Mouse (Mus musculus): ENCODE results near the gene Tango2. TPM values are rescaled to one million over a fixed set of nuclear protein-coding genes. Genes with fewer than 3 reads are reported as not detected.

The Tango2 gene
- polyA plus RNA-seq, 1 experiment: 22.2 TPM

DNA sequence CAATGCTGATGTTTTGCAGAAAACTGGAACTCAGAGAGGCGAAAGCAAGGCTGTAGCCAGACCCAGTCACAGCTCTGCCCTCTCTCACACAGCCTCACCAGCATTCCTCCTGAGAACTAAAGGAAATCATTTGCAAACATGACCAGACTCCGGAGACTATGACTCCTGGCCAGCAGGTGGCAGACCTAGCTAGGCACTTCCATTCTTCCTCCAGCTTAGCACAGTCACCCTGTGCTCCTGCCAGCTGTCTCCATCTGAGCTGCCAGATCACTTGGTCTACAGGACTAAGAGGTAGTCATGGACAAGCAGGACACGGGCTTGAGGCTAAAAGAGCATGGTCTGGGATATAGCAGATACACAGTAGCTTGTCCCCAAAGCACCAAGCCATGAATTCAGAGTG is 2.7 kb downstream of the Tango2 start:
- Histone ChIP-seq H3K36me3 (ENCODE audit: control insufficient read depth, insufficient read depth) (no peaks in the 10 kb centered on the region), H3K4me3 (no peak overlapping the region), H3K79me2 (ENCODE audit: control insufficient read depth, insufficient read depth) (peaks cover 4% of the 10 kb centered on the region), H3ac (ENCODE audit: control insufficient read depth, insufficient read length) (no peak overlapping the region), H3K4me2 (ENCODE audit: low read depth) (no peak overlapping the region), H3K27me3 (ENCODE audit: control insufficient read depth, insufficient read depth, insufficient read length) (peaks cover 7% of the 10 kb centered on the region)
- peak in 1 of 3 experiments; percentile 67 for TF ChIP-seq MYOD1 (IDR thresholded peaks at IDR 0.05; ENCODE audit: control insufficient read depth in 1 of 3, insufficient read length in 2 of 3, low read depth in 2 of 3)
- TF ChIP-seq TCF12 (IDR thresholded peaks at IDR 0.05; ENCODE audit: insufficient read depth, poor library complexity, severe bottlenecking): no peak
- no peak for TF ChIP-seq CEBPB (IDR thresholded peaks at IDR 0.05; ENCODE audit: insufficient read depth, poor library complexity, severe bottlenecking)
- no peak for TF ChIP-seq E2F4 (IDR thresholded peaks at IDR 0.05; ENCODE audit: insufficient read depth)
- TF ChIP-seq POLR2AphosphoS2 (IDR thresholded peaks at IDR 0.05; ENCODE audit: insufficient read length, low read depth): no peak
- TF ChIP-seq POLR2A (IDR thresholded peaks at IDR 0.05; ENCODE audit: insufficient read length, low read depth): no peak
- TF ChIP-seq REST (IDR thresholded peaks at IDR 0.05; ENCODE audit: insufficient read depth, insufficient read length): no peak
- TF ChIP-seq SRF (IDR thresholded peaks at IDR 0.05; ENCODE audit: control insufficient read depth, insufficient read length, low read depth): no peak
- peak in 2 of 3 experiments; percentile 30 to 72 for TF ChIP-seq MYOG (IDR thresholded peaks at IDR 0.05; ENCODE audit: control insufficient read depth in 1 of 3, insufficient read depth in 1 of 3, insufficient read length in 2 of 3, low read depth in 2 of 3)
- no peak for TF ChIP-seq TCF3 (IDR thresholded peaks at IDR 0.05; ENCODE audit: insufficient read length, low read depth)
- no peak for TF ChIP-seq MAX (IDR thresholded peaks at IDR 0.05; ENCODE audit: low read depth)
- no peak for TF ChIP-seq USF1 (IDR thresholded peaks at IDR 0.05; ENCODE audit: low read depth)

DNA sequence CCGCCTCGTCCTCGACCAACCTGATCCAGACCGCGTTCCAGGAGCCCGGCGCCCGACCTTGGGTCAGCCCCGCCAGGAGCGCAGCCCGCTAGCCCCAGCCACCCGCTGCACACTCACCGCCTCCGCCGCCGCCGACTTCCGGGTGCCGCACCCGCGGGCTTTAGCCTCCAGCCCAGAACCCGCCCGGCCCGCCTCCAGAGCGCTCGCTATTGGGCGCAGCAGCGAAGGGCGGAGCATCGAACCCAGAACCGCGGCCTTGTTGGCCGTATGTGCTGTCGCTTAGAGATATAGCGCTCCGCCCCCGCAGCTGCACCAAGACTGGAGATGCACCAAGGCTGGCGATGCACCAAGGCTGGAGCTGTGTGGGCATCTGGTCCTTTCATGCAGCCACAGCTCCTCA is 4.1 kb downstream of the Tango2 start:
- Histone ChIP-seq H3K4me3 (peak overlapping the region; percentile 48), H3K36me3 (ENCODE audit: control insufficient read depth, insufficient read depth) (no peaks in the 10 kb centered on the region), H3K79me2 (ENCODE audit: control insufficient read depth, insufficient read depth) (peaks cover 4% of the 10 kb centered on the region), H3ac (ENCODE audit: control insufficient read depth, insufficient read length) (peak overlapping the region; percentile 20), H3K27me3 (ENCODE audit: control insufficient read depth, insufficient read depth, insufficient read length) (no peaks in the 10 kb centered on the region), H3K4me2 (ENCODE audit: low read depth) (peak overlapping the region; percentile 91)
- no peak for TF ChIP-seq REST (IDR thresholded peaks at IDR 0.05; ENCODE audit: insufficient read depth, insufficient read length)
- peak; percentile 53 for TF ChIP-seq SRF (IDR thresholded peaks at IDR 0.05; ENCODE audit: control insufficient read depth, insufficient read length, low read depth)
- TF ChIP-seq POLR2A (IDR thresholded peaks at IDR 0.05; ENCODE audit: insufficient read length, low read depth): peak; percentile 83
- peak; percentile 68 for TF ChIP-seq POLR2AphosphoS2 (IDR thresholded peaks at IDR 0.05; ENCODE audit: insufficient read length, low read depth)
- TF ChIP-seq E2F4 (IDR thresholded peaks at IDR 0.05; ENCODE audit: insufficient read depth): no peak
- TF ChIP-seq MYOG (IDR thresholded peaks at IDR 0.05; ENCODE audit: control insufficient read depth in 1 of 3, insufficient read depth in 1 of 3, insufficient read length in 2 of 3, low read depth in 2 of 3): peak in 1 of 3 experiments; percentile 36
- no peak for TF ChIP-seq MAX (IDR thresholded peaks at IDR 0.05; ENCODE audit: low read depth)
- no peak for TF ChIP-seq CEBPB (IDR thresholded peaks at IDR 0.05; ENCODE audit: insufficient read depth, poor library complexity, severe bottlenecking)
- TF ChIP-seq USF1 (IDR thresholded peaks at IDR 0.05; ENCODE audit: low read depth): no peak
- peak in 1 of 3 experiments; percentile 48 for TF ChIP-seq MYOD1 (IDR thresholded peaks at IDR 0.05; ENCODE audit: control insufficient read depth in 1 of 3, insufficient read length in 2 of 3, low read depth in 2 of 3)
- TF ChIP-seq TCF12 (IDR thresholded peaks at IDR 0.05; ENCODE audit: insufficient read depth, poor library complexity, severe bottlenecking): no peak

DNA sequence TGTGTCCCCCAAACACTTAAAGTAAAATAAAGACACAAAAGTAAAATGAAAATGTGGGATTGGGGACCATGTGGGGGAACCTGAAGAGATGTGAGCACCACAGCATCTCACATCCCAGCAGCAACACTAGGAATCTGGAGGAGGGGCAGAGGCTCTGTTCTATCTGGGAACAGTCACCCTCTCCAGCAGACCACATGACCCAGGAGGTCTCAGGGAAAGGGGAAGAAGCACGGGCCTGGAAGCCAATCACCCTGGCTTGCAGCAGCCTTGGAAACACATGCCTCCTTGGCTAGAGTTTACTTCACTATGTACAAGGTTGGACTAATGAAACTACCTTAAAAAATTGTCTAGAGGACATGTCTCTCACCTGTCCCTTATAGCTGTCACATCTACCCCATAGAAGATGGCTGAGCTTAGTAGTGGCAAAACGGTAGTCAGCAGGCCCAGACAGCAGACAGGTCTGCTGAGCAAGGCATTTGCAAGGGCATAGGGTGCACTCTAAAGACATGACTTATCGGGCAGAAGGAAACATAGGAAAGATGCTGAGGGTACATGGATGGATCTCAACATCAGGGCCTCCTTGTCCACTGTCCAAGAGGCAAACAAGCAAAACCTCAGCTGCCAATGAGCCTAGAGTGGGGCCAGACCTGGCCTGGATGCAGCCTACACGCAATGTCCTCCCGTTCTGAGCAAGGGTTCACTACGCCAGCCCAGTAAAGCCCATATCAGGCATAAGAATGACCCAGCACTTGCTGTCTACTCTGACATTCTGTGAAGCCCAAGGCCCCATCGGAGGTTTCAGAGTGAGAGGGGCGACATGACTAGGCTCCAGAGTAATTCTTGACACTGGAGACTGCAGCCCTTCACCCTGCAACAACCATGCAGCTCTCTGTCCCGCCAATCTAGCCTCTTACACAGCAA is 5.0 kb downstream of the Tango2 start:
- peak overlapping the region; percentile 91 for H3K4me2 ChIP-seq (ENCODE audit: low read depth)
- peak overlapping the region; percentile 48 for H3K4me3 ChIP-seq
- H3K36me3 ChIP-seq (ENCODE audit: control insufficient read depth, insufficient read depth): no peaks in the 10 kb centered on the region
- no peaks in the 10 kb centered on the region for H3K27me3 ChIP-seq (ENCODE audit: control insufficient read depth, insufficient read depth, insufficient read length)
- TF ChIP-seq TCF12 (IDR thresholded peaks at IDR 0.05; ENCODE audit: insufficient read depth, poor library complexity, severe bottlenecking): no peak
- H3ac ChIP-seq (ENCODE audit: control insufficient read depth, insufficient read length): peak overlapping the region; percentile 20
- peaks cover 4% of the 10 kb centered on the region for H3K79me2 ChIP-seq (ENCODE audit: control insufficient read depth, insufficient read depth)

DNA sequence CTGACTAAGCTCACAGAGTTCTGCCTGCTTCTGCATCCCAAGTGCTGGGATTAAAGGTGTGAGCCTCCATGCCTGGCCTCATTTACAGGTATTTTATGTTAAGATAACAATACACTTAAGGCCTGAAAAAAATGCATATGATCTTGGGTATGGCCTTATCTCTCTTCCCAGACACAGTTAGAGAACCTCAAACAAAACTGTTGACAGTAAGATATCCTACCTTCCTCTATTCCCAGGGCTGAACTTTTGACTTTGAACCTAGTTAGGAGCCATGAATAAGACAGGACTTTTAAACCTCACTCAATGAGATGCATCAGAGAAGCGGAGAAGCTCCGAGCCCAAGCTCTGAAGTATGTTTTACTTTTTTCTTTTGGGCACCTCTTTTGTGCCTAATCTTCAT is 5.8 kb downstream of the Tango2 start:
- H3K27me3 ChIP-seq (ENCODE audit: control insufficient read depth, insufficient read depth, insufficient read length): no peaks in the 10 kb centered on the region
- TF ChIP-seq TCF3 (IDR thresholded peaks at IDR 0.05; ENCODE audit: insufficient read length, low read depth) (no peak), E2F4 (IDR thresholded peaks at IDR 0.05; ENCODE audit: insufficient read depth) (no peak), SRF (IDR thresholded peaks at IDR 0.05; ENCODE audit: control insufficient read depth, insufficient read length, low read depth) (no peak), MYOD1 (IDR thresholded peaks at IDR 0.05; ENCODE audit: control insufficient read depth in 1 of 3, insufficient read length in 2 of 3, low read depth in 2 of 3) (no peak), USF1 (IDR thresholded peaks at IDR 0.05; ENCODE audit: low read depth) (no peak), MYOG (IDR thresholded peaks at IDR 0.05; ENCODE audit: control insufficient read depth in 1 of 3, insufficient read depth in 1 of 3, insufficient read length in 2 of 3, low read depth in 2 of 3) (no peak), CEBPB (IDR thresholded peaks at IDR 0.05; ENCODE audit: insufficient read depth, poor library complexity, severe bottlenecking) (no peak), REST (IDR thresholded peaks at IDR 0.05; ENCODE audit: insufficient read depth, insufficient read length) (no peak), MAX (IDR thresholded peaks at IDR 0.05; ENCODE audit: low read depth) (no peak)
- no peak overlapping the region for H3ac ChIP-seq (ENCODE audit: control insufficient read depth, insufficient read length)
- H3K36me3 ChIP-seq (ENCODE audit: control insufficient read depth, insufficient read depth): no peaks in the 10 kb centered on the region
- no peak overlapping the region for H3K4me2 ChIP-seq (ENCODE audit: low read depth)
- peaks cover 4% of the 10 kb centered on the region for H3K79me2 ChIP-seq (ENCODE audit: control insufficient read depth, insufficient read depth)
- H3K4me3 ChIP-seq: no peak overlapping the region
